Mouse (Mus musculus) liver, embryonic 14.5 days (tissue): ENCODE measurements around the gene Ankle1.

Source experiments
- CTCF ChIP-seq: IDR thresholded peaks from 2 replicates; pipeline ENCODE4 v1.5.1; 2016; ENCODE audit warnings: antibody characterized with exemption, low read depth, control low read depth
- EP300 ChIP-seq: IDR thresholded peaks from 2 replicates; pipeline ENCODE4 v1.6.1; 2016; ENCODE audit warnings: antibody characterized with exemption, low read depth

GRCm38 (mm10) chr8:71383396-71383795 lies 22.4 kb upstream of the Ankle1 start:
- TF ChIP-seq CTCF, result no peak
- TF ChIP-seq EP300, result no peak
